Mouse (Mus musculus) embryonic fibroblast, embryonic 13.5 days (primary cell): ENCODE results near the gene Ddit4.

Experiments used
- CTCF ChIP-seq: IDR thresholded peaks from 2 replicates; pipeline ENCODE4 v1.5.1; 2011; ENCODE audit warnings: mild to moderate bottlenecking, control low read depth, low read length, moderate library complexity, borderline replicate concordance; ENCODE audit not compliant: insufficient read depth
- POLR2A ChIP-seq: IDR thresholded peaks from 2 replicates; pipeline ENCODE4 v1.6.1; 2011; ENCODE audit warnings: low read depth, mild to moderate bottlenecking, control low read depth, low read length, moderate library complexity

DNA sequence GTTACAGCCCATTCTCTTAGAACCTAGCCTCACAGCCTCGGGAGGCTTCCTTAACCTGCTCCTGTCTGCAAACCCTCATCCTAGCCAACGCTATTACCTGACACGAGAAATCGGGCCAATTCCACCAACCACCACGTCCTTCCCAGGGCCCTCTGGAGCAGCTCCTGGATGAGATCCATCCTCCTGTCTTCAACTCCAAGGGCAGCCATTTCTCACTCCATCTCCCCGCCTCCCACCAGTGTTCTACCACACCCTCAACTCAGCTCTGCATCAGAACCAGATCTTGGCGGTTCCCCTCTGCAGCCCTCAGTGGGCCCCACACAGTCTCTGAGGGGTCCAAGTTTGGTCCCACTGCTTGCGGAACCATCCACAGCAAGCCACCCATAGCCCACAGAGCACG is 30.2 kb upstream of the Ddit4 start:
- TF ChIP-seq POLR2A (no peak), CTCF (no peak)
